Mouse (Mus musculus) lung, embryonic 16.5 days (tissue): Measurements from ENCODE around the gene Cacna1h. TPM values are rescaled to one million over a fixed set of nuclear protein-coding genes. Genes with fewer than 3 reads are reported as not detected.
A peak's percentile ranks its signal among the peaks of the same experiment; 100 is the strongest.

Source experiments
- ATAC-seq: fragments of 200-750 bp; cut with Nextera tagmentation; 2 replicates; pipeline ENCODE4 v1.8.0; 2017; ENCODE audit warnings: low read depth, mild to moderate bottlenecking, moderate library complexity
- H3K27ac ChIP-seq: fragments of 300-500 bp; sonication (generic); 2 replicates; pipeline ENCODE4 v1.5.1; 2014; ENCODE audit warnings: mild to moderate bottlenecking, control low read depth, low read length
- H3K27me3 ChIP-seq: fragments of 300-500 bp; sonication (generic); 2 replicates; pipeline ENCODE4 v1.6.1; 2014; ENCODE audit warnings: low read depth, low read length, mixed read lengths; ENCODE audit not compliant: control insufficient read depth, insufficient read depth
- H3K36me3 ChIP-seq: fragments of 300-500 bp; sonication (generic); 2 replicates; pipeline ENCODE4 v1.6.1; 2014; ENCODE audit warnings: low read length; ENCODE audit not compliant: control insufficient read depth, insufficient read depth
- H3K4me1 ChIP-seq: fragments of 300-500 bp; sonication (generic); replicated peaks from 2 replicates; pipeline ENCODE4 v1.6.1; 2014; ENCODE audit warnings: low read length, mixed read lengths; ENCODE audit not compliant: control insufficient read depth, insufficient read depth
- H3K4me2 ChIP-seq: fragments of 300-500 bp; sonication (generic); 2 replicates; pipeline ENCODE4 v1.6.1; 2014; ENCODE audit warnings: low read depth, low read length, control low read depth
- H3K4me3 ChIP-seq: fragments of 300-500 bp; sonication (generic); 2 replicates; pipeline ENCODE4 v1.5.1; 2014; ENCODE audit warnings: mild to moderate bottlenecking, low read length, control low read depth
- H3K9ac ChIP-seq: fragments of 300-500 bp; sonication (generic); 2 replicates; pipeline ENCODE4 v1.6.1; 2014; ENCODE audit warnings: low read length, control low read depth
- H3K9me3 ChIP-seq: fragments of 300-500 bp; sonication (generic); 2 replicates; pipeline ENCODE4 v1.6.1; 2016; ENCODE audit warnings: low read length; ENCODE audit not compliant: control insufficient read depth
- whole genome bisulfite sequencing: fragments of 180-500 bp; shearing (Covaris S2); extraction: QIAGEN DNeasy Blood & Tissue Kit; methylation state at CpG from one replicate; pipeline ENCODE4 v1.1.7; 2014; 5-methylcytosine and 5-hydroxymethylcytosine counted together
- polyA plus RNA-seq: library from polyadenylated mRNA; unstranded; fragments of >200 nt; fragmentation: Nextera tagmentation; extraction: Ambion mirVana; gene quantifications from 2 replicates; pipeline ENCODE4 v1.2.1, GENCODE M21; 2015

The Cacna1h gene
- polyA plus RNA-seq, 1 experiment from 2014 or later, result 2.0 TPM

GRCm38 (mm10) chr17:25452246-25452965 lies 18.8 kb upstream of the Cacna1h start:
- Histone ChIP-seq H3K27ac (no peak overlapping the region), H3K9me3 (no peaks in the 10 kb centered on the region), H3K4me3 (no peak overlapping the region), H3K36me3 (no peaks in the 10 kb centered on the region), H3K4me2 (no peak overlapping the region), H3K27me3 (no peaks in the 10 kb centered on the region), H3K9ac (no peak overlapping the region), H3K4me1 (peaks cover 5% of the 10 kb centered on the region; the same call in 1 of the 2 replicates)
- ATAC-seq, result no peak
- WGBS, result 66% methylated on average over 5 of the region's 5 CpGs

DNA sequence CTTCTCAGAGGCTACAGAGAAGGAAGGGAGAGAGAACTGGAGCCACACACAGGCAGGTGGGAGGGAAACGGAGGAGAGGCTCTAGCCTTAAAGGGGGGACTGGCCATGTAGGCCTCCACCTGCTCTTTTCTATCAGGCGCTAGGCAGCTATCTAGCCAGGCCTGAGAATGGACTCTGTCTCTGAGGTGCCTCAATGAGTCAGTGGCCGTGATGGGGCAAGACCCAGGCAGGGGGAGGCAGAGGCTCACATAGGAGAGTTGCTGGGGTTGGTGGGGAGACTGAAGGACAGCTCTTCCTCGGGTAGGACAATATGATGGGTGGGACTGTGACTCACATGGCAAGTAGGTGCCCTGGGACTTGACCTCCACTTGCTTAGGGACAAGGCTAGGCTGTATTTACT lies 16.7 kb upstream of the Cacna1h start:
- H3K4me2 ChIP-seq, result no peak overlapping the region
- no peak overlapping the region for H3K9ac ChIP-seq
- no peaks in the 10 kb centered on the region for H3K9me3 ChIP-seq
- no peaks in the 10 kb centered on the region for H3K27me3 ChIP-seq
- WGBS, result 51% methylated on average over 4 of the region's 4 CpGs
- H3K36me3 ChIP-seq, result no peaks in the 10 kb centered on the region
- no peak overlapping the region for H3K27ac ChIP-seq
- peaks cover 5% of the 10 kb centered on the region; the same call in 1 of the 2 replicates for H3K4me1 ChIP-seq
- H3K4me3 ChIP-seq, result no peak overlapping the region
- no peak for ATAC-seq

DNA sequence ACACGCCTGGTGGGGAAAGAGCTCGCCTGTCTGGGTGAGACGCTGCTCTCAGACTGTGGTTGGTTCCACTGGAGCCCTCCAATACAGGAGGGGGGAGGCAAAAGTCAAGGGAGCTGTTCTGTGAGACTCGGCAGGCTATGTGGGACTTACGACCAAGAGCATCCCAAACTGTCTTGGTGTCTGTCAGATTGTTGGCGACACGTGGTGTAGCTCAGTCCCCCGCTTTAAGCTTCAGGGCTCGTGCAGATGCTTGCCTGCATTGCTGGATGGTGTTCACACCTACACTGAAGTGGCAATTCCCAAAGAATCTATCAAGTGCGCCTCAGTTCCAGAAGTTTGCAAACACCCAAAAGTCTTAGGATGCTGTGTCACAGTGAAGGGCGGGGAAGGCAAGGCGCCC lies 14.3 kb upstream of the Cacna1h start:
- Histone ChIP-seq H3K4me3 (no peak overlapping the region), H3K9ac (no peak overlapping the region), H3K9me3 (no peaks in the 10 kb centered on the region), H3K27ac (no peak overlapping the region), H3K27me3 (no peaks in the 10 kb centered on the region), H3K36me3 (no peaks in the 10 kb centered on the region), H3K4me1 (peaks cover 5% of the 10 kb centered on the region; the same call in 1 of the 2 replicates), H3K4me2 (no peak overlapping the region)
- WGBS, result 61% methylated on average over 12 of the region's 12 CpGs
- ATAC-seq, result no peak

DNA sequence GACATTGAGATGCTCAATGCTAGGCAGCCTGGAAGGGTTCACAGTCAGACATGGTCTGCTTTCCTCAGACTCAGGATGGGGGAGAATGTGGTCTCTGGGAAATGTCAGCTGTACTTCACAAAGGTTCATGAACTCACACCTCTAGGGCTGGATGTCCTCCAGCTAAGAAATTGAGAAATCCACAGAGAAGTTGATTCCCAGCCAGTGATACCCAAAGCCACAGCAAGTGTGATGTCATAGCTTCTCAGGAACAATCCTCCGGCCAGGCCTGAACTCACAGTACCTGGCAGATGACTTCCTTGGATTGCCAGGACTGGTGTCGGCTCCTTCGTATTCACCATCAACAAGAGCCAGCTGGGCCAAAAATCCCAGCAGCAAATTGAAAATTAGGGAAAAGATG lies 12.3 kb upstream of the Cacna1h start:
- Histone ChIP-seq H3K27ac (no peak overlapping the region), H3K4me1 (peaks cover 5% of the 10 kb centered on the region; the same call in 1 of the 2 replicates), H3K9ac (no peak overlapping the region), H3K4me3 (no peak overlapping the region), H3K4me2 (no peak overlapping the region), H3K9me3 (no peaks in the 10 kb centered on the region), H3K36me3 (no peaks in the 10 kb centered on the region), H3K27me3 (no peaks in the 10 kb centered on the region)
- no peak for ATAC-seq
- WGBS, result 92% methylated on average over 3 of the region's 3 CpGs

DNA sequence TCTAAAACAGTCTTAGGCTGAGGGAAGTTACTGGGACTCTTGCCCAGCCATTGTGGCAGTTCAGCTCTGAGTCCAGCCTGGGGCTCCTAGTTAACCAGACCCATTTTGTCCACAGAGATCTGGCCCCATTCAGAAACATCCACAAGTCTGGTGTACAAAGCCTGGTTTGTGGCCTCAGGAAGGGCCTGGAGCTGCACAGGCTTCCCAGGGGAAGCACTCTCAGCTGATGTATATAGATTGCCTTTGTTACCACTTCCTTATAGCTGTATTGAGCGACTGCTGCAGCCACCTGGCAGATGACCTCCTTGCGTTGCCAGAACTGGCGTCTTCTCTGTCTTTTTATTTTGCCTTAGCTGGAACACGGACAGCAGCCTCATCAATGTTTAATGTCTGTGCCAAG lies 11.5 kb upstream of the Cacna1h start:
- Histone ChIP-seq H3K27ac (no peak overlapping the region), H3K9ac (no peak overlapping the region), H3K27me3 (no peaks in the 10 kb centered on the region), H3K4me3 (no peak overlapping the region), H3K9me3 (no peaks in the 10 kb centered on the region), H3K4me2 (no peak overlapping the region), H3K4me1 (peaks cover 5% of the 10 kb centered on the region; the same call in 1 of the 2 replicates), H3K36me3 (no peaks in the 10 kb centered on the region)
- ATAC-seq, result peak; percentile 52; the same call in 1 of the 2 replicates
- 51% methylated on average over 4 of the region's 4 CpGs for WGBS

DNA sequence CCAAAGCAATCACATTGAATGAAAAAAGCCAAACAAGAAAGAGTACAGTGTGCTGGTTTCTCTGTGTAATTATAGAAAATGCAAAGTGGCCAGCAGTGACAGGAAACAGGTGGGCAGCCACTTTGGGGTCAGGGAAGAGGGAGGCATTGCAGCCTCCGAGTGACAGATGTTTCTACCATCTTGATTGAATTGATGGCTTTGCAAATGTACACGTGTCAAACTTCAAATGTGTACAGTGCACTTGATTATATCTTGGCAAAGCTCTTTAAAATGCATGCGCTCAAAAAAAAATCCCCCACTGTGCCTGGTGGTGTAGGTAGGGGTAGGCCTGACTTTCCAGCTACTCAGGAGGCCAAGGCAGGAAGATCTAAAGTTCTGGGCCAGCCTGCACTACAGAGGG lies 9.3 kb upstream of the Cacna1h start:
- Histone ChIP-seq H3K27me3 (no peaks in the 10 kb centered on the region), H3K4me1 (no peaks in the 10 kb centered on the region), H3K4me3 (no peak overlapping the region), H3K27ac (no peak overlapping the region), H3K9ac (no peak overlapping the region), H3K9me3 (no peaks in the 10 kb centered on the region), H3K4me2 (no peak overlapping the region), H3K36me3 (no peaks in the 10 kb centered on the region)
- ATAC-seq, result no peak
- 37% methylated on average over 3 of the region's 3 CpGs for WGBS

DNA sequence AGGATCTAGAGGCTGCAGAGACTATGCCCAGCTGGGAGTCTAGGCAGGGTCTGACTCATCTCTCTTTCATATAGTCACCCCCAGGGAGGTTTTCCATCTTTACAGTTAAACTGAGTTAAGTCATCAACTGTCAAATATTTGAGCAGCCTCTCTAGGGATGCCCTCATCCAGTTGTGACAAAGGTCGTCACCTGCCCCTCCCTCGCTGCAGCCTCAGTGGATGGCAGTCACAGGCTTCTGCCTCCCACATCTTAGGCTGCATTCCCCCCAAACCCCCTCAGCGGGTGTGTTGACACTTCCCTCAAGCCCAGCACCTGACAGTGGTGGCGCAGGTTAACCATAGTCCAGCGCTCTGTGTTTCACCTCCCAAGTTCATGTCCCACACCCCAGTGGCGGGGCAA lies 7.8 kb upstream of the Cacna1h start:
- Histone ChIP-seq H3K36me3 (no peaks in the 10 kb centered on the region), H3K4me1 (no peaks in the 10 kb centered on the region), H3K27me3 (no peaks in the 10 kb centered on the region), H3K9me3 (no peaks in the 10 kb centered on the region), H3K4me3 (no peak overlapping the region), H3K27ac (no peak overlapping the region), H3K9ac (no peak overlapping the region), H3K4me2 (no peak overlapping the region)
- no peak for ATAC-seq
- WGBS, result 64% methylated on average over 6 of the region's 6 CpGs

DNA sequence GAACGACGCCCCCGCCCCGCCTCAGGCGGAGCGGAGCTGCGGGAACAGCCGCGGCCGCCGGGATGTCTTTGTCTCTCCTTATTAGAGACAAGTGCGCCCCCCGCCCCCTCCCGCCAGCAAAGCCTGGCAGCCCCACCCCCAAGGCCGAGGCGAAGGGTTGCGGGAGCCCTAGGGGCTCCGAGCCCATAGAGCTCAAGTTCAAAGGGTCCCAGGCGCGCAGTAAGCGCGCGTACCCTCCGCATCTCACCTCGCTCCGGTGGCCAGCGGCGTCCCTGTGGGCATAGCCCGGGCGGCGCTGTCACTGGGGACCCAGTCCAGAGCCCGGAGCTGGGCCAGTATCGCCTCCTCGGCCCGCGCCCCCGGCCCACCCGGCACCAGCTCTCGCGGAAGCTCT lies 363 bp downstream of the Cacna1h start:
- ATAC-seq, result peak; percentile 37
- H3K9ac ChIP-seq, result peak overlapping the region; percentile 72
- peak overlapping the region; percentile 99 for H3K4me2 ChIP-seq
- H3K27ac ChIP-seq, result no peak overlapping the region
- H3K9me3 ChIP-seq, result no peaks in the 10 kb centered on the region
- WGBS, result 0% methylated on average over 30 of the region's 40 CpGs
- H3K36me3 ChIP-seq, result no peaks in the 10 kb centered on the region
- H3K4me1 ChIP-seq, result peaks cover 30% of the 10 kb centered on the region
- H3K4me3 ChIP-seq, result peak overlapping the region; percentile 69
- peaks cover 21% of the 10 kb centered on the region for H3K27me3 ChIP-seq

- peaks cover 21% of the 10 kb centered on the region for H3K27me3 ChIP-seq
- WGBS, result 1% methylated on average over 53 of the region's 53 CpGs
- no peak for ATAC-seq
- H3K4me1 ChIP-seq, result peaks cover 33% of the 10 kb centered on the region
- peak overlapping the region; percentile 99 for H3K4me2 ChIP-seq
- no peak overlapping the region for H3K27ac ChIP-seq
- H3K4me3 ChIP-seq, result peak overlapping the region; percentile 69
- H3K36me3 ChIP-seq, result no peaks in the 10 kb centered on the region
- H3K9me3 ChIP-seq, result no peaks in the 10 kb centered on the region
- peak overlapping the region; percentile 72 for H3K9ac ChIP-seq
These were observed 976 bp downstream of the Cacna1h start for GRCm38 (mm10) chr17:25432433-25433181.
